In the genomic region with DNA sequence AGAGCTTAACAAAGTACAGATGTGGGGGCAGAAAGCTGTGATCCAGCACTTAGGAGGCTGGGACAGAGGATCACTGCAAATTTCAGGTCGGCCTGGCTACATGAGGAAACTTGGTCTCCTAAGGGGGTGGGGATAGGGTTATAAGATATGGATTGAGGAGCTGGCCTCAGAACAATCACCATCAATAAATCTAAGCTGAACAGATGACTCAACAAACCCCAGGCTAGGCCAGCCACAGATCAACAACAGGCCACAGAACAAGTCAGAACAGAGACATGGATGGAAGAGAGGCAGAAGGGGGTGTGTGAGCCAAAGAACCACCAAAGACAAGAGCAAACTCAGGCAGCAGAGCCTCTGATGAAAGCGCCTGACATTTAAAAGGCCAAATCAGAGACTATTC, we compare ENCODE assay signal across 23 mouse cellular contexts. TPM values are rescaled to one million over a fixed set of nuclear protein-coding genes. Genes with fewer than 3 reads are reported as not detected.
DNase-seq lines count a peak whose midpoint lies in the region; ATAC-seq lines count a peak whose summit lies in the region.
"Had no signal": no experiment of that assay in that cellular context is flagged by ENCODE, and none has a peak within 500 bp of the region (broad histone marks: within the 10 kb centered on the region; RNA-seq: fewer than 3 reads in every experiment).

No protein-coding gene starts in this region.

- no peak overlapping the region for H3K4me3 ChIP-seq in midbrain, embryonic 10.5 days
- no peak overlapping the region for H3K4me3 ChIP-seq in midbrain, embryonic 11.5 days (ENCODE audit: low read depth, low read length)
- H3K4me3 ChIP-seq in limb, embryonic 13.5 days = no peak overlapping the region
- no peak overlapping the region for H3K4me3 ChIP-seq in kidney, embryonic 16.5 days (ENCODE audit: low read length)
- H3K4me3 ChIP-seq: hindbrain, embryonic 10.5 days; lung, embryonic 15.5 days had no signal

- WGBS in midbrain, embryonic 10.5 days = 75% methylated on average over 2 of the region's 2 CpGs
- 72% methylated on average over 2 of the region's 2 CpGs for WGBS in midbrain, embryonic 11.5 days
- WGBS in limb, embryonic 13.5 days = 59% methylated on average over 2 of the region's 2 CpGs
- WGBS in kidney, embryonic 16.5 days = 79% methylated on average over 2 of the region's 2 CpGs

- H3K36me3 ChIP-seq in midbrain, embryonic 10.5 days = no peaks in the 10 kb centered on the region
- no peaks in the 10 kb centered on the region for H3K36me3 ChIP-seq in midbrain, embryonic 11.5 days (ENCODE audit: control insufficient read depth, insufficient read depth, low read length)
- no peaks in the 10 kb centered on the region for H3K36me3 ChIP-seq in limb, embryonic 13.5 days
- no peaks in the 10 kb centered on the region for H3K36me3 ChIP-seq in kidney, embryonic 16.5 days (ENCODE audit: insufficient read depth, low read length)
- H3K36me3 ChIP-seq: hindbrain, embryonic 10.5 days; lung, embryonic 15.5 days had no signal

- H3K9me3 ChIP-seq in midbrain, embryonic 10.5 days (replicated peaks) = no peaks in the 10 kb centered on the region
- no peaks in the 10 kb centered on the region for H3K9me3 ChIP-seq in midbrain, embryonic 11.5 days (ENCODE audit: control insufficient read depth, low read length)
- no peaks in the 10 kb centered on the region for H3K9me3 ChIP-seq in limb, embryonic 13.5 days
- no peaks in the 10 kb centered on the region for H3K9me3 ChIP-seq in kidney, embryonic 16.5 days (ENCODE audit: low read length)
- H3K9me3 ChIP-seq: hindbrain, embryonic 10.5 days; lung, embryonic 15.5 days had no signal

- no peak overlapping the region for H3K4me2 ChIP-seq in midbrain, embryonic 11.5 days
- H3K4me2 ChIP-seq in limb, embryonic 13.5 days (replicated peaks) = no peak overlapping the region
- no peak overlapping the region for H3K4me2 ChIP-seq in kidney, embryonic 16.5 days (replicated peaks; ENCODE audit: low read depth, low read length)
- H3K4me2 ChIP-seq: heart, embryonic 11.5 days; lung, embryonic 15.5 days had no signal

- peak overlapping the region; percentile 94; the same call in 1 of the 2 replicates for H3K27ac ChIP-seq in midbrain, embryonic 10.5 days (replicated peaks)
- no peak overlapping the region for H3K27ac ChIP-seq in midbrain, embryonic 11.5 days (ENCODE audit: low read depth, low read length)
- H3K27ac ChIP-seq in limb, embryonic 13.5 days = 0 out of 2 replicates have a peak overlapping the region, but pooled peaks have one; percentile 6
- H3K27ac ChIP-seq in kidney, embryonic 16.5 days (ENCODE audit: low read length) = no peak overlapping the region
- H3K27ac ChIP-seq: liver, embryonic 14.5 days; lung, embryonic 15.5 days had no signal

- ATAC-seq in midbrain, embryonic 11.5 days (ENCODE audit: low FRiP score) = no peak
- ATAC-seq in limb, embryonic 13.5 days (ENCODE audit: low FRiP score, low read depth) = no peak
- ATAC-seq in kidney, embryonic 16.5 days (ENCODE audit: low FRiP score, low TSS enrichment) = no peak
- ATAC-seq: forebrain, embryonic 14.5 days; intestine, postnatal 0 days; midbrain, embryonic 16.5 days had no signal

- no peak overlapping the region for H3K9ac ChIP-seq in midbrain, embryonic 11.5 days (ENCODE audit: low read length)
- no peak overlapping the region for H3K9ac ChIP-seq in limb, embryonic 13.5 days
- H3K9ac ChIP-seq in kidney, embryonic 16.5 days (replicated peaks; ENCODE audit: low read length) = no peak overlapping the region
- H3K9ac ChIP-seq: liver, embryonic 14.5 days; lung, embryonic 15.5 days had no signal

- DNase-seq in midbrain, embryonic 10.5 days (ENCODE audit: low spot score) = no peak
- DNase-seq in midbrain, embryonic 11.5 days (ENCODE audit: low spot score, missing footprints) = no peak
- DNase-seq in NIH3T3 (ENCODE audit: low read depth) = peak; percentile 84
- DNase-seq in frontal cortex, adult 2 months (ENCODE audit: extremely low spot score in 1 of 2, low spot score in 1 of 2) = no peak
- no peak for DNase-seq in right cerebral cortex, adult 2 months (ENCODE audit: low spot score in 2 of 2)
- DNase-seq: adrenal gland, postnatal 10 days; cerebellum, adult 8-10 months; cerebellum, postnatal 36 days; embryo, embryonic 11 days; heart, postnatal 10 days; kidney, postnatal 36 days; layer of hippocampus, postnatal 36 days; lung, postnatal 4 days; thymus, postnatal 25 days had no signal

- no peaks in the 10 kb centered on the region; the same call in 1 of the 2 replicates for H3K27me3 ChIP-seq in midbrain, embryonic 10.5 days (ENCODE audit: low read depth, poor library complexity, severe bottlenecking)
- H3K27me3 ChIP-seq in midbrain, embryonic 11.5 days (ENCODE audit: control insufficient read depth, insufficient read depth, low read length) = no peaks in the 10 kb centered on the region
- peaks cover 17% of the 10 kb centered on the region for H3K27me3 ChIP-seq in limb, embryonic 13.5 days
- H3K27me3 ChIP-seq in kidney, embryonic 16.5 days (ENCODE audit: insufficient read depth, low read length) = peaks cover 11% of the 10 kb centered on the region

- peaks cover 46% of the 10 kb centered on the region for H3K4me1 ChIP-seq in midbrain, embryonic 10.5 days
- H3K4me1 ChIP-seq in midbrain, embryonic 11.5 days (ENCODE audit: control insufficient read depth, insufficient read depth, low read length) = peaks cover 24% of the 10 kb centered on the region
- H3K4me1 ChIP-seq in limb, embryonic 13.5 days = peaks cover 21% of the 10 kb centered on the region
- H3K4me1 ChIP-seq in kidney, embryonic 16.5 days (ENCODE audit: insufficient read depth, low read length) = peaks cover 13% of the 10 kb centered on the region

RNA-seq across cellular contexts. Expression of gene Slc2a1, which starts 41.3 kb away (rescaled TPM):
- 212 and 273 TPM in 2 replicates for polyA plus RNA-seq in midbrain, embryonic 10.5 days (2016; fragmentation: Nextera tagmentation; extraction: Ambion mirVana)
- polyA plus RNA-seq in midbrain, embryonic 11.5 days (2014; fragmentation: Nextera tagmentation; extraction: Ambion mirVana) = 152 and 158 TPM in 2 replicates
- 101 and 112 TPM in 2 replicates for polyA plus RNA-seq in limb, embryonic 13.5 days (2015; fragmentation: Nextera tagmentation; extraction: Ambion mirVana)
- polyA plus RNA-seq in frontal cortex, adult 2 months (2012; rRNA removed) = 98.9 and 106 TPM in 2 replicates
- 98.6 and 98.8 TPM in 2 replicates for polyA plus RNA-seq in kidney, embryonic 16.5 days (2015; fragmentation: Nextera tagmentation; extraction: Ambion mirVana)

Comparison
In these comparisons a context has a peak if more than half of its experiments do, and no peak if none do; other contexts are left out.
1. H3K27ac ChIP-seq: peak in midbrain, embryonic 10.5 days (single experiment) and limb, embryonic 13.5 days (single experiment); none in midbrain, embryonic 11.5 days (single experiment) and kidney, embryonic 16.5 days (single experiment).